Mouse (Mus musculus) regulatory T cell (primary cell): ENCODE results near the gene Smtnl2.
"Not testable (repeated sequence)": the region's sequence is repeated elsewhere in the genome, so short reads cannot be mapped to it uniquely, and the experiment has no call there.

ENCODE experiments used
- in situ Hi-C: fragments of 300-600 bp; cut with MboI, MseI; formaldehyde crosslinking; loops from one replicate; pipeline ENCODE4 v1.15.1; 2025; ENCODE audit warnings: high pct_unique_total_duplicates

The Smtnl2 gene

DNA sequence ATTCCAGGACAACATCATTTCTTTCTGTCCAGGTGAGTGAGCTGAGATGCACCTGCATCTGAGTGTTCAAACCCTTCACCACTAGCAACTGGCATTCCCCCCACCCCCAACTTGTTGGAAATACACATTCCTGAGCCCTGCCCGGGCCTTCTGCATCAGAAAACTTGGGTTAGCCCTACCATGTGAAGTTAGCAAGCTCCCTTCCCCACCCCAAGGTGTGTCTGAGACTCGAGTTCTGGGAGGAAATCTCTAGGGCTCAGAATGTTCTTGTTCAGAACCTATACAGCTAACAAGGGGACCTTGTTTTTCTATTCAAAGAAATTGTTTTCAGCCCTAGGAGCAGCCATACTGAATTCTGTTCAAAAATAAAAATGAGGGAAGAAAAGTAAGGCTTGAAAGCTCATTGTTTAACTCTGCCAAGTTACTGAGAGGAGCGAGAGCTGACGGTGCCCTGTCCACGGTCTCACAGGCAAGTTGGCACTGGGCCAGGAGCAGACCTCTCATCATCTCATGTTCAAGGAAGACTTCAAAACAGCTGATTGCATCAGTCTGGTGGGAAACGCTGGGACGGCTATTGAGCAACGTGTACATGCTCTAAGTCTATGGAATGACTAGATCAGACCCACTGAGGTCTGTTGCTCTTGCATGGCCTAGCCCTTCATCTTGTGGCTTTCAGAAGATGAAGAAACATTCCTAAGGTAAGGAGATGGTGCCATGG lies 47.8 kb downstream of the Smtnl2 start:
- in situ Hi-C loops = loop anchor here (5.0 kb wide), 1 partner anchor 59 kb away; no protein-coding TSS in a partner anchor

- in situ Hi-C loops = loop anchor here (5.0 kb wide), 1 partner anchor 60 kb away; no protein-coding TSS in a partner anchor
These were observed 49.2 kb downstream of the Smtnl2 start, which contains the start of gene Tekt1 for GRCm38 (mm10) chr11:72362347-72362741. Gene Tekt1, minus strand, starts transcription at chr11:72362442.

- in situ Hi-C loops = loop anchor here (5.0 kb wide), 1 partner anchor 61 kb away; no protein-coding TSS in a partner anchor
These were observed 49.8 kb downstream of the Smtnl2 start for GRCm38 (mm10) chr11:72361385-72362346.

- in situ Hi-C loops = no loop called here
These were observed 56.4 kb downstream of the Smtnl2 start for GRCm38 (mm10) chr11:72354971-72355728.

DNA sequence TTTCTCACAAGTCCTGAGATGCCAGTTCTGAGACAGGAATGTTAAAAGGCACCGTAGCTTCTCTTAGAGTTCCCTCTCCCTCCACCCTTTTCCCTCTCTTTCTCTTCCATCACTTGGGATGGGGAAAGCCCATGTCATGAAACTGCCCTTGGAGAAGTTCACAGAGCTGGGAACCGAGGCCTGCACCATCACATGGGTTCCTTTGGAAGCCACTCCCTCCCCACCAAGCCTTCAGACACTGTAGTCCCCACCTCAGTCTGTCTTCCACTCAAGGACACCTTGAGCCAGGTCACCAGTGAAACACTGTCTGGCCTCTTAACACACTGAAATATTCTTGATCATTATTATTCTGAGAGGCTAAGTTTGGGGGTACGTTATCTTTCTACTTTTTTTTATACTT lies 58.3 kb downstream of the Smtnl2 start:
- in situ Hi-C loops = no loop called here

DNA sequence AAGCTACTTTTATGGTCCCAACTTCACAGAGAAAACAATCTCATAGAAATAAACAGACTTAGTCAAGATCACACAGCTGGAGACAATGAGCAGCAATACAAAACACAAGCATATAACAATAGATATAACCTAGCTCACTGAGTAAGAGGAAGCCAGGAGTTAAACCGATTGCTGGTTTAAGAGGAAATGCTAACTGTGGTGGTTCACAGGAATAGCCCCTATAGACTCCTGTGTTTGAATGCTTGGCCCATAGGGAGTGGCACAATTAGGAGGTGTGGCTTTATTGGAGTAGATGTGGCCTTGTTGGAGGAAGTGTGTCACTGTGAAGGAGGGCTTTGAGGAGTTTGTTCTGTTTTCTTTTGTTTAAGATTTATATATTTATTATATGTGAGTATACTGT lies 59.2 kb downstream of the Smtnl2 start:
- in situ Hi-C loops = no loop called here

GRCm38 (mm10) chr11:72349652-72350051 lies 61.9 kb downstream of the Smtnl2 start:
- in situ Hi-C loops = loop anchor here (5.0 kb wide), 1 partner anchor 102 kb away; no protein-coding TSS in a partner anchor

GRCm38 (mm10) chr11:72349016-72349415 lies 62.5 kb downstream of the Smtnl2 start:
- in situ Hi-C loops = loop anchor here (5.0 kb wide), 1 partner anchor 102 kb away; no protein-coding TSS in a partner anchor

GRCm38 (mm10) chr11:72348563-72348962 lies 63.0 kb downstream of the Smtnl2 start:
- in situ Hi-C loops = loop anchor here (5.0 kb wide), 1 partner anchor 101 kb away; no protein-coding TSS in a partner anchor

DNA sequence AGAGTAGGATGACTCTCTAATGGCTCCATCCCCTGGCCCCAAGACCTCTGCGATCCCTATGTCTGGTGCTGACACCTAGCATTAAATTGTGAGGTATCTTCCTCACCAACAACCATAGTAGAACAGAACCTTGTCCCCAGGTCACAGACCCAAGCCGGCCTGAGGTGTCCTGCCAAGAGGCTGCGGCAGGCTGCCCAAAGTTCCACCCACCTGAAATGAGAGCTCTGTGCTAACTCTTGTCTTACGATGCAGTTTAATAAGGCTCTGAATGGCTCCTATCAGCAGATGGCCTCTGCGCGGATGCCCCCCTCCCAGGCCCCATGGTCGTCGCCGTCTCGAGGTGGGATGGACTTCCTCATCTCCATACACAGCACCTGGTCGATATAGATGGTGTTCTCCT lies 67.0 kb downstream of the Smtnl2 start:
- in situ Hi-C loops = no loop called here

- in situ Hi-C loops = no loop called here
These were observed 67.6 kb downstream of the Smtnl2 start for GRCm38 (mm10) chr11:72343904-72344303.

GRCm38 (mm10) chr11:72343238-72343625 lies 68.3 kb downstream of the Smtnl2 start:
- in situ Hi-C loops = not testable (repeated sequence)

DNA sequence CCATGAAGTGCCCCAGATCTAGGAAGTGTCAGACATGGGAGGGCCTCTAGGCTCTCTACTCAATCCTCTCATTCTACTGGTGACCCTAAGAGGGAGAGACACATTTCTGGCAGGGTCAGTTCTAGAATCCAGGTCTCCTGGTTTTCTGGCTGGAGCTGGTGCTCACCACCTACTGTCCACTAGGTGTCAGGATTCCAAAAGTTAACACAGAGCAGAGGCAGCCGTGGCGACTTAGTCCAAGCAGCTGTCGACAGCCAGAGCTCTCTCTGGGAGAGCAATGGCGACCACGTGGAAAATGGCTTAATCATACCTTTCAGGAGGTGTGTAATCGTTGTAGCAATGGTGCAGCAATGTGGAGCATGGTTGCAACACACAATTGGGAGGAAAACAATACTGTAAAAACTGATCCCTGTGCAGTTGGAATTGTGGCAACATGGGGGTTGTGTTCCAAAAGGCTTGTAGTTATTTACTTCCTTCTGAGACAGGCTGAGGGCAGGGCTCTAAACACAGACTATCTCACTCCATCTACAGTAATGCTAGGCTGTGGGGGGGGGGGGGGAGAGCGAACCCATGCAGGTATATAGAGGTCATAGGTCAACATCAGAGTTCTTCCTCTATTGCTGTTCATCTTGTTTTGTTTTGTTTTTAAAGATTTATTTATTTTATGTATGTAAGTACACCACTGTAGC lies 68.8 kb downstream of the Smtnl2 start:
- in situ Hi-C loops = no loop called here

DNA sequence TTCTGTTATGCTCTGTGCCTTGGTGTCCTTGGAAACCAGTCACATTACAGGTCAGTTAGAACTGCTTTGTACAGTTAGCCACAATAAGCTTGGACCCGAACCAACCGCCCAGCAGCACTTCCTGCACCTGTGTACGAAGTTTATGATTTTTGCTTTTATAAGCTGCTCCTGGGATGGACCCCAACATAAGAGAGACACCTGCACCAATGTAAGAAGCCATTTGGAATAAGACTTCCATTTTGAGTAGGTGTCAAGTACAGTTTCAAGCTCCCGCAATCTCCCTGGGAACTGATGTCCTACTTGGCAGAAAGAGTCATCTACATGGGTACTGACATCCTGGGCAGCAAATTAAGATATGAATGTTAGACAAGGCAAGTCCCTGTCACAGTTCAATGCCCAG lies 71.8 kb downstream of the Smtnl2 start:
- in situ Hi-C loops = no loop called here
